13 mouse cellular contexts compared by ENCODE assay signal in genomic region chr9:97038010-97038409, GRCm38 (mm10). TPM values are rescaled to one million over a fixed set of nuclear protein-coding genes. Genes with fewer than 3 reads are reported as not detected.
"Had no signal": no experiment of that assay in that cellular context is flagged by ENCODE, and none has a peak within 500 bp of the region (broad histone marks: within the 10 kb centered on the region; RNA-seq: fewer than 3 reads in every experiment).

No protein-coding gene starts in this region.

- H3K9me3 ChIP-seq: kidney, embryonic 15.5 days; limb, embryonic 10.5 days; liver, embryonic 15.5 days; midbrain, embryonic 12.5 days had no signal

- H3K4me3 ChIP-seq: kidney, embryonic 15.5 days; limb, embryonic 10.5 days; liver, embryonic 15.5 days; midbrain, embryonic 12.5 days had no signal

- H3K36me3 ChIP-seq: kidney, embryonic 15.5 days; limb, embryonic 10.5 days; liver, embryonic 15.5 days; midbrain, embryonic 12.5 days had no signal

- DNase-seq: kidney, postnatal 14 days; lung, adult 2 months; lung, postnatal 4 days; right cerebral cortex, adult 18-20 months; right cerebral cortex, postnatal 25 days; thymus, postnatal 36 days had no signal

- H3K9ac ChIP-seq: kidney, embryonic 15.5 days; liver, embryonic 15.5 days; midbrain, embryonic 12.5 days had no signal

- H3K27ac ChIP-seq: kidney, embryonic 15.5 days; limb, embryonic 10.5 days; liver, embryonic 15.5 days; midbrain, embryonic 12.5 days had no signal

- H3K27me3 ChIP-seq: midbrain, embryonic 12.5 days had no signal

- H3K4me2 ChIP-seq: kidney, embryonic 15.5 days; liver, embryonic 11.5 days; liver, embryonic 15.5 days; midbrain, embryonic 12.5 days had no signal

- H3K4me1 ChIP-seq: kidney, embryonic 15.5 days; limb, embryonic 10.5 days; liver, embryonic 15.5 days had no signal

- ATAC-seq: lung, postnatal 0 days had no signal

RNA-seq across cellular contexts. Expression of gene Spsb4, which starts 19.4 kb away (rescaled TPM):
- total RNA-seq: megakaryocyte-erythroid progenitor cell, adult 5-6 weeks had no signal
